Mouse (Mus musculus) brain, adult 2 months (tissue): ENCODE results near the gene Pdzk1ip1.
A peak's percentile ranks its signal among the peaks of the same experiment; 100 is the strongest.

ENCODE experiments used
- DNase-seq: peaks from one replicate; pipeline ENCODE4 v3.0.0; 2011; ENCODE audit warnings: low read depth, low spot score

The Pdzk1ip1 gene

GRCm38 (mm10) chr4:115075204-115075915 is 13.1 kb upstream of the Pdzk1ip1 start:
- no peak for DNase-seq

- no peak for DNase-seq
Measured at GRCm38 (mm10) chr4:115078892-115079820, 9.4 kb upstream of the Pdzk1ip1 start.

- no peak for DNase-seq
Measured at GRCm38 (mm10) chr4:115079821-115080349, 8.6 kb upstream of the Pdzk1ip1 start.

GRCm38 (mm10) chr4:115083031-115083430 is 5.5 kb upstream of the Pdzk1ip1 start:
- no peak for DNase-seq

DNA sequence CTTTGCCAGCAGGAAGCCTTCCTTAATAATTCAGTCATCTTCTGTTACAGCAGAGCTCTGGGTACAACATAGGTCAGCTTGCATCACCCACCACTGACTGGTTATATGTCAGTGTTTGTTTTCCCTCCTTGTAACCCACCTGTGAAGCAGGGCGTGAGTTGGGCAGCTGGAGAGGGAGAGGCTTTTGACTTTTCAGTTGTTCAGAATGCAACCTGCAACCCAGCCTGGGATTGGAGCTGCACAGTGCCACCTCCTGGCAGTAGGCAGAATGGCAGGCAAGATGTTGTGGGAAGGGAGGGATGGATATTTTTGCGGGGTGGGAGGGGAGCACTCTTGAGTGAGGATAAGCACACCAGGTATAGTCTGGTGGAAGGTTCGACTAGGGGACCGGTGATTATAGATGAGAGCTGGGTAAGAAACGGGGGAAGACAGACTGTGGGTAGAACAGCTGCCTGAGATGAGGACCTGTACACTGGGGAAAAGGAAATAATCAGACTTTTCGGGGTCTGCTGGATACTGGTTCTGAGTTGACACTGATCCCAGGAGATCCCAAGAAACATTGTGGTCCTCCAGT is 2.9 kb upstream of the Pdzk1ip1 start:
- peak; percentile 54 for DNase-seq

DNA sequence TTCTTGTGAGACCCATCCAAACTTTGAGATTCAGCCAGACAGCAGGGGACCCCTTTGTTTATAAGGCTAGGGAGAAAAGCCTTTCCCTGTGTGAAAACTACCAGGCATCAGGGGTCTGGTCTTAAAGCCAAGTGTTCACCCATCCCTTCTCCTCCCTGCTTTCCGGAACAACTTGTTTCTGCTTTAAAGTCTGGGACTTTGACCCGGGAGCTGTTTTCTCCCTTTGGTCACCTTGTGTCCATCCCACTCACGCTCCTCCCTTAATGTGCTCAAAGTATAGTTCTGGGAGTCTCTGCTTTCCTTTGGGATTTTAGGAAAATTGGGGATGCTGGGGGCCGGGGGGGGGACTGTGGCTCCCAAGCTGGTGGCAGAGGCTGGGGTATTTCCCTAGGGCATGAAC is 2.3 kb upstream of the Pdzk1ip1 start:
- no peak for DNase-seq

GRCm38 (mm10) chr4:115086763-115087415 is 1.6 kb upstream of the Pdzk1ip1 start:
- no peak for DNase-seq

GRCm38 (mm10) chr4:115090592-115090991 is 2.1 kb downstream of the Pdzk1ip1 start:
- DNase-seq = no peak

DNA sequence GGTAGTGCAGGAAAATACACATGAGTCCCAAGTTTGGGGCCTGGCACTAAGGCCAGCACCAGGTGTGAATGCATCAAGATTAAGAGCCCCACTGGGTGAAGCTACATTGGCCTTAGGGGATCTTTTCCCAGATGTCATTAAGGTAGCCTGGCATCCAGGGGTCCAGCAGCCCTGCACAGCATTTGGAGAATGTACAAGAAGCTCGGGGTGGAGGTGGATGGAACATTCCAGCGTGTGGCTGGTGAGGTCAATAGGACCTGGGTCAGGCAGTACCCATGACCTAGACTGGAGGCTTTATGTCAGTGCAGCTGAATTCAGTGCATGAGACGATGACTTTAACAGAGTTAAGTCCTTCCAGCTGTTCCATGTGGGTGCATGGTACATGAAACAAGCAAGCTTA is 3.3 kb downstream of the Pdzk1ip1 start:
- DNase-seq = no peak

DNA sequence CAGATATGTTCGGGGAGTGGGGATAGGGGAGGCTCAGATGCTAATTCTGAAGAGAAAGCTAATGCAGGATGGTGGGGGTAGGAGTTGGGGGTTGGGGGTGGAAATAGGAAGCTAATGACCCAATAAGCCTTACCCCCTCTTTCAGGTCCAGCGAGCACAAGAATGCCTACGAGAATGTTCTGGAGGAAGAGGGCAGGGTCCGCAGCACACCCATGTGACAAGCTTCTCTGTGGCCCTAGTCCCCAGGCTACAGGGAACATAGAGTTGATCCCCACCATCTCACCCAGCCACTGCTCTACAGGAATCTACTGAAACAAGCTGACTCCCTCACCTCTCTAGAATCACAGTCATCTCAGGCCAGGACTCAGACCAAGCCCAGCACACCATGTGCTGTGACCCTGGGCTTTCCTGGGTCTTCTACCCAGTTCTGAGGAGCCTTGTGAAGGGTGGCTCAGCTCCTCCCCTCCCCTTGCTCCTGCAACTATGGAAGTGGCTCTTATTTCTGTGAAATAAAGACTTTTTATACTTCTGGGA is 4.9 kb downstream of the Pdzk1ip1 start:
- no peak for DNase-seq

DNA sequence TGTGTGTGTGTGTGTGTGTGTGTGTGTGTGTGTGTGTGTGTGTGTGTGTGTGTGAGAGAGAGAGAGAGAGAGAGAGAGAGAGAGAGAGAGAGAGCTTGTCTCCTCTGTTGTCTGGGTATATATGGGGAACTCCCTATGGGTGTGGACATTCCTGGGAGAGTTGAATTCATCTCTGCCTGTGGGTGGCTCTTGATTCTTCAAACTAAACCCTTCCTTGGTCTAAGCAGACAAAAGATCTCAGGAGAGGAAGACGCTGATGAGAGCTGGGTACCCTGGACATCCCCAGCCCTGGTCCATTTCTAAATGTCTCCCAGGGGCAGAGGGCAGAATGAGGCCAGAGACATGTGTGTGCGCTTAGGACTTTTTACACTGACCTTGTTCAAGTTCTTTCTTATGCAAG is 5.5 kb downstream of the Pdzk1ip1 start:
- no peak for DNase-seq

- DNase-seq = no peak
Measured at GRCm38 (mm10) chr4:115095671-115096434, 7.3 kb downstream of the Pdzk1ip1 start.

- no peak for DNase-seq
Measured at GRCm38 (mm10) chr4:115096435-115097145, 8.1 kb downstream of the Pdzk1ip1 start.

- DNase-seq = no peak
Measured at GRCm38 (mm10) chr4:115097146-115097496, 8.6 kb downstream of the Pdzk1ip1 start.

DNA sequence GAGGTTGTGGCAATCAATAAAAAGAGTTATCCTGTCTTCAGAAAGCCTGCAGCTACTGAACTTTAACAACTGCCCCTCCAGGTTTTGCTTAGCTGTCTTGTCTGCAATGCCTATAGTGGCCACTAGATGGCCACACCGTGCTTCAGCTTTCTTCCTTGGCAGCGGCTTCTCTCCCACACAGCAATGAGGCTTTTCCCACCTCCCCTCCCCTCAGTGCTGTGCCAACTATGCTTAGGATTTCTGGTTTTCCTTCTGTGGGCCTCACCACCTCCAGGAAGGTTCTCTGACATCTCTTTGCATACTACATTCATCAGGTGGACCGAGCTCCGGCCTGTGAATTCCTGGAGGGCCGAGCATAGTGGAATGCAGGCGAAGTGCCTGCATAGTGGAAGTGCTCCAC is 13.2 kb downstream of the Pdzk1ip1 start:
- peak; percentile 87 for DNase-seq

GRCm38 (mm10) chr4:115103510-115103909 is 15.0 kb downstream of the Pdzk1ip1 start:
- DNase-seq = peak; percentile 88

- DNase-seq = no peak
Measured at GRCm38 (mm10) chr4:115111167-115111566, 22.7 kb downstream of the Pdzk1ip1 start.

DNA sequence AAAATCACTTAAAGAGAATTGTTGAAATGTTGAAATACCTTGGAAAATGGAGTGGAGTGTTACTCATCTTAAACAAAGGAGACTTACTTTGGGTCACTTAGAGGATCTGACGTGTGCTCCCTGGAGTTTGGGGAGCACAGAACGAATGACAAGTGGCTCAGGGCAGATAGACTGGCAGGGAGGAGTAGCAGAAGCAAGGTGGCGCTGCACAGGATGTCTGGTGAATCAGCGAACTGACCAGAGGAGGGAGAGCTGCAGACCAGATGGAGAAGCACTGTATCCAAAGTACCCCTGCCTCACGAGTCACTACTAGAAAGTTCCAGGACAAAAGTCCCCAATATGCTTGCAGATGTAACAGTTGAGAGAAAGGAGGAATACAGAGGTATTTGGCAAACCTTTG is 24.8 kb downstream of the Pdzk1ip1 start:
- no peak for DNase-seq

GRCm38 (mm10) chr4:115119642-115120041 is 31.1 kb downstream of the Pdzk1ip1 start:
- DNase-seq = no peak

DNA sequence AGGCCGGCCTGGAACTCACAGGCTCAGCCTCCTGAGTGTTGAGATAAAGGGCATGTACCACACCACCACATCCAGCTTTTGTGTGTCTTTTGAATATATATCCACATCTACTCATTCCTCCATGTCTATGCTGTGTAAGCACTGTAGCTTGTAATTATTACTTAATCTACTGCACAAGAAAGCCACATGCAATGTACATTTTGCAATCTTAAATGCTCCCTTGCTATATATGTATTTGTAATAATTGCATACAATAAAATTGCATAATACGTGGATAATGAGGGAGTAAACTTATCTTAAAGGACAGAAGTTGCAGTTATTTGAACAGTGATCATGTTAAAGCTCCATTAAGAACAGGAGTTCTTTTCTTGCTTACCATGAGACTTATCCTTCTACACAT is 32.7 kb downstream of the Pdzk1ip1 start:
- DNase-seq = no peak
